Mouse (Mus musculus): Measurements from ENCODE around the gene Rcan2.

Rcan2 gene

DNA sequence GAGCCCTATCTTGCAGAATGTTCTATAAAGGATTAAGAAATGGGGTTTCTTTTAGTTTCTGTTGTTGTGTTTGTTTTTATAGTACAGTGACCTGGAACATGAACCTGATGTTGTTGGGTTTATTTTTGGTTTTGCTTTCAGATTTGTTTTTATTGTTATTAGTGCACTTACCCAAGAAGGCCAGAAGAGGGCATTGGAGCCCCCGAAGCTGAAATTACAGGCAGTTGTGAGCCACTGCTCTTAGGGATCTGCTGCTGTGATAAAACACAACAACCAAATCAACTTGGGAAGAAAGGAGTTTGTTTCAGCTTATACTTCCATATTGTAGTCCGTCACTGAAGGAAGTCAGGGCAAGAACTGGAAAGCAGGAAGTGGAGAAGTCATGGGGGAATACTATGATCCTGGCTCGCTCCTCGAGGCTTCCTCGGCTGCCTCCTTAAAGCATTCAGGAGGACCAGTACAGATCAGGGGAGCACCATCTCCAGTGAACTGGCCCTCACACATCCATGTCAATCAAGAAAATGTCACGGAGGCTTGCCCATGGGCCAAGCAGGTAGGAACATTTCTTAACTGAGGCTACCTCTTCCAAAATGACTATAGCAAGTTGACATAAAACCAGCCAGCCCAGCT, 275.0 kb downstream of the Rcan2 start:
- no peak for DNase-seq (ENCODE audit: low spot score in 2 of 2)

DNA sequence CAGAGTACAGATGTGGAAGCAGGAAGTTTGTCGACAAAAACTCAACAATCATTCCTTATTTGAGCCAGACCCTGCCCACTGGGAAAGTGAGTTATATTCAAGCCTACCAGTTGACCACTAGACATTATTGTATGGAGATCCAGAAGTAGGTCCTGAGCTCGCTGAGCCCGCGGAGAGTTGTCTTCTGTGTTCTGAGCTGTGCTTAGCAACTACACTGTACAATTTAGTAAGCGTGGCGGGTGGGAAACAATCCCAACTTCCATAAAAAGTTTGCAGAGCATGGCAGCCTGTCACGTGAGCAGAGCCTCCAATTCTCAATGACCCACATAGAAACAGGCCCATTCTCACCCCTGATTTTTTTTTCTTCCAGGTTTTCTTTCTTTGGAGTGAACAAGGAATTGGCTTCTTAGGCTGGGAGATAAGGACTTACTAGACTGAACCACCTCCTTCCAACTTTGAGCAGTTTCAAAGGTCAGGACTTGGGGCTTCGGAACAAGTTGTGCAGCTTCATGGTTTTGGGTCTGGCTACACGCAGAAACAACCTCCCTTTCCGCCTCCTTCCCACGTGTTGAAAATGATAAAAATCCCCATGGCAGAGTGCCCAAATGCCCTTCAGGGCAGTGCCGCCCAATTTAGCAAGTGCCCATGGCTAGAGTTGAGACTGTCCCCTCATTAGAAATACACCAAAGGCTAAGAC, 276.1 kb downstream of the Rcan2 start:
- no peak for DNase-seq (ENCODE audit: low spot score in 2 of 2)

DNA sequence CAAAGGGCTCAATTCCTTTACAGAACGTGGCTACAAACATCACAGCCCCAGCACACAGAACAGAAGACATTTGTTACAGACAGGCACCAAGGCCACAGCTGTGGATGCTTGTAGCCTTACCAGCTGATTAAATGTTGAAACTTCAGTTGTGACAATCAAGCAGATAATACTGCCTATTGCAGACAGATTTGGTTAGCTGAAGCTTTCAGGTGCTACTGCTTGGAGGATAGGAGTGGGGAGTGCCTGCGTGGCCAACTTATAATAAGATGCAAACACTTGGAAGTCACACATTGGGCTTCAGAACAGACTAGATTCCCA, 276.7 kb downstream of the Rcan2 start:
- DNase-seq (ENCODE audit: low spot score in 2 of 2) = no peak

DNA sequence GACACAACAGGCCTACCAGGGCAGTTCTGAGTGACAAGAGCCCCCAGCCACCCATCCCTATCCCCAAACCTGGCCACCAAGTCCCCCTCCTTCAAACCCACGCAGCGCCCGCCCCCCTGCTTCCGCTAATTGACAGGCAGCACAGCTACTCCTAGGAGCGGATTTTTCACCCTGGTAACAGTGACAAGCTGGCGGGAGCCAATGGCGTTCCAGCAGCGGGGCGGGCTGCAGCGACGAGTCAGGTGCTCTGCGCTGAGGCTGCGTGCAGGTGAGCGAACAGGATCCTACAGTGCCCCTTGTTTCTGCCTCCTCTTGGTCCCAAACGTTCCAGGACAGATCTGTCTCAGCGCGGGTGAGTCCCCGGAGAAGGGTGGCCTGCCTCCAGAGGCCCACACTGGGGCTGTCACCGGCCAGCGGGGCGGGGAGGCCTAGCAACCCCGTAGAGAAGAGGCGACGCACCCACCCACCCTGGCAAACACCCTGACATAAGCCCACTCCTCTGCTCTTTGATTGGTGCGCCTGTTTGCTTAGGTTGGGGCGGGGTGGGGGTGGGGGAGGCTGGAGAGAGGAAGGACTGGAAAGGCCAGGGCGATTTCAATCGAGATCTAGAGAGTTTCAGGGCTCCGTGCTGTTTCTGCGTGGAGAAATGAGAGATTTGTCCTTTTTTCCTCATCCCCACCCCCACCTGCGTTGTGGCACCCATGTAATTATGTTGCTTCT, 277.6 kb downstream of the Rcan2 start, which contains the start of gene Enpp5:
Gene Enpp5 (plus strand): TSS at position 183 of the 720 bp plus-strand sequence.
- DNase-seq (ENCODE audit: low spot score in 2 of 2) = peak; percentile 92 to 93

DNA sequence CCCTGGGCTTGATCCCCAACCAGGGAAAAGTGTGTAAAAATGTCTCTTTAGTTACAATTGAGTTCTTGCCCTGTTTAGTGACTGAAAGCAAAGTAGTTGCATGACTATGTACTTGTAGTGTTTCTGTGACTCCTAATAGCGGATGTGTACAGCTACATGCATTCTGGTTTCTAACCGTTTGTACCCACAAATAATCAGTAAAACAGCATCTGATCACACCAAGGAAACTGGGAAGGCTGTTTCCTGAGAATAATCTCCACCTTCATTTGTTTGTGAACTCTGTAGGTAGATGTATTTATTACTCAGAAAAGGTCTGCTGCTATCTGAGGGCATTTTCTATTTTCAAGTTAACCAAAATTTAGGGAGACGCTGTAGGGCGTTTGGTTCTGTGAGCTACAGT, 282.0 kb downstream of the Rcan2 start:
- no peak for DNase-seq (ENCODE audit: low spot score in 2 of 2)

DNA sequence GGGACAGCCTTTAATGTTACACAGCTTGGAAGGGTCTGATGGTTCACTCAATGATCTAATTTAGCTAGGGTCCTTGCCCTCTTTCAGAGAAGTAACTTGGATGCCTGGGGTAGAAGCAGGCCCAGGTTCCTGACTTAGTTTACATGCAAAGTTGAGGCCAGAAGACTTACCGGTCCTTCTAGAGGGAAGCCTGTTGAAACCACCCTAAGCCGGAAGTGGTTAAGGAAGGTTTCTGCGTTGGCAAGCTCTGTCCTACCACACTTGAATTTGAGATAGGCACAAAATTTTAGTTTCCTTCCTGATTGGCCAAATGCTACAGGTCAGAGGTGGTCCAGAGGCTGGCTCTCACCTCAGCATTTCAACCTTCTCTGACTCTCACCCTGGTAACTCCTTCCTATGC, 287.1 kb downstream of the Rcan2 start:
- DNase-seq (ENCODE audit: low spot score in 2 of 2) = no peak
